Mouse (Mus musculus): ENCODE results near the gene Gsg1. TPM values are rescaled to one million over a fixed set of nuclear protein-coding genes. Genes with fewer than 3 reads are reported as not detected.

Gene Gsg1
- polyA plus RNA-seq, 1 experiment from 2014 or later, result 0.87 TPM

DNA sequence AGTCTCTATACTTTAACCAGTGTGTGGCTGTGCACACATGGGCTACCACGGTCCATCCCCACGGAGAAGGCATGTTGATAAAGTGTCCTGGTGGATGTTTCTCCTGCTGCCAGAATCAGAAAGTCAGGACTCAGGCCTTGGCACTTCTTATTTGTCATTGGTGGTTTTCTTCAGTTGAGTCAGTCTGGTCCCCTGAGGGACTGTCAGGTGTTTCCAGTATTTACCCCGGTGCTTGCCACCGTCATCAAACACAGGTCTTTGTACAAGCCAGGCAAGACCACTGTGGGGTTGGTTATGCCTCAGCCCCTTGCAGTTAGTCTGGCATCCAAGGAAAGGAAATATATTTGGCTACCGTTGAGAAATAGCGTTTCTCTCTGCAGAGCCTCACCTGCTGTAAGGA is 23.6 kb downstream of the Gsg1 start:
- Histone ChIP-seq H3K27ac (ENCODE audit: low read length) (no peak overlapping the region), H3K27me3 (ENCODE audit: control insufficient read depth, insufficient read depth, low read length) (no peaks in the 10 kb centered on the region), H3K9ac (ENCODE audit: low read length) (no peak overlapping the region), H3K9me3 (replicated peaks; ENCODE audit: control insufficient read depth, low read length) (no peaks in the 10 kb centered on the region), H3K4me2 (ENCODE audit: low read depth, low read length) (no peak overlapping the region), H3K36me3 (ENCODE audit: control insufficient read depth, insufficient read depth, low read length) (no peaks in the 10 kb centered on the region), H3K4me1 (ENCODE audit: control insufficient read depth, insufficient read depth, low read length) (no peaks in the 10 kb centered on the region), H3K4me3 (replicated peaks; ENCODE audit: low read length) (no peak overlapping the region)
- no peak for ATAC-seq (ENCODE audit: insufficient read depth, low FRiP score)
- 87% methylated on average over 6 of the region's 6 CpGs for WGBS

DNA sequence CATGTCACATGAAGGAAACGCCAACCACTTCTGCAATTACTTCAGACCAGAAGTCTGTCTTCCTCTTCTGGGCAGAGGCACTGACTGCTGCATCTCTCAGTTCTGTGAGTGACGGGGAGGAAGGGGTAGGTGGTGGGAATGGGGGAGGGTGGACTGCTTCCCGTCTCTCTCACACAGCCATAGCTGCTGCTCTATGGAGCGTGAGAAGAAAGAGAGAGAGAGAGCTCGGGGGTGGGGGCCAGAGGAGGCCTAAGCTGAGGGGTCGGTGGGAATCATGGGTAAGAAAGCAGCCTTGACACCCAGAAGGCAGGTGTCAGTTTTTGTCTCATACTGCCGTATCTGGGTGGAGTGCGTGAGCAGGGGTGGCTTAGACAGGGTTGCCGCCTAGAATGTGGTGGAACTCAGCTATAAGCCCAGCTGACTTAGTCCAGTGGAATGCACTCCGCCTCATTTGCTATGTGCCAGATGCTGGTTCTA is 25.6 kb downstream of the Gsg1 start:
- 65% methylated on average over 10 of the region's 10 CpGs for WGBS
- no peaks in the 10 kb centered on the region for H3K9me3 ChIP-seq (replicated peaks; ENCODE audit: control insufficient read depth, low read length)
- ATAC-seq (ENCODE audit: insufficient read depth, low FRiP score), result peak; percentile 31; the same call in 1 of the 2 replicates
- H3K27me3 ChIP-seq (ENCODE audit: control insufficient read depth, insufficient read depth, low read length), result no peaks in the 10 kb centered on the region
- H3K4me1 ChIP-seq (ENCODE audit: control insufficient read depth, insufficient read depth, low read length), result no peaks in the 10 kb centered on the region
- H3K4me3 ChIP-seq (replicated peaks; ENCODE audit: low read length), result no peak overlapping the region
- H3K27ac ChIP-seq (ENCODE audit: low read length), result no peak overlapping the region
- H3K9ac ChIP-seq (ENCODE audit: low read length), result no peak overlapping the region
- H3K36me3 ChIP-seq (ENCODE audit: control insufficient read depth, insufficient read depth, low read length), result no peaks in the 10 kb centered on the region
- no peak overlapping the region for H3K4me2 ChIP-seq (ENCODE audit: low read depth, low read length)

DNA sequence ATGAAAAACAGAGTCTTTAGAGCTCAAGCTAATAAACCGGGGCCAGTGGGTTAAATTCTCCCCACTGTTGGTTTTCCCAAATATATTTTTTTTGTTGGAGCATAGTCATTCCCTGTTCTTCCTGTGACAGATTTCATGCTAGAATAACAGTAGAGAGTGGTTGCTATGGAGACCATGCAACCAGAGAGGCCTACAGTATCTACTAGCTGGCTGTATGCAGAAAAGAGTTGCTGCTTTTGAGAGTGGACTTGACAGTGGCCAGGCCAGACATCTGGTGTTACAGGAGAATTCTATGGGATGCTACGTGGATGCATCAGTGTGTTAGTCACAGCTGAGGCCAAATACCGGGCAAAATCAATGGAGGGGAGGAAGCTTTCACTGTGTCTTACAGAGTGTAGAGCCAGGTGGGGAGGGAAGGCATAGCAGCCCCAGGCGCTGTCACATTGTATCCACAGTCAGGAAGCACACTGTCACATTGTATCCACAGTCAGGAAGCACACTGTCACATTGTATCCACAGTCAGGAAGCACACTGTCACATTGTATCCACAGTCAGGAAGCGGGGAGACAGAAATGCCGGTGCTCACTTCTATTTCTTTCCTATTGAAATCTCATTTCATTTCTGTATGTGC is 30.2 kb downstream of the Gsg1 start:
- ATAC-seq (ENCODE audit: insufficient read depth, low FRiP score), result no peak
- Histone ChIP-seq H3K4me3 (replicated peaks; ENCODE audit: low read length) (no peak overlapping the region), H3K27ac (ENCODE audit: low read length) (no peak overlapping the region), H3K36me3 (ENCODE audit: control insufficient read depth, insufficient read depth, low read length) (no peaks in the 10 kb centered on the region), H3K9ac (ENCODE audit: low read length) (no peak overlapping the region), H3K9me3 (replicated peaks; ENCODE audit: control insufficient read depth, low read length) (no peaks in the 10 kb centered on the region), H3K4me2 (ENCODE audit: low read depth, low read length) (no peak overlapping the region), H3K4me1 (ENCODE audit: control insufficient read depth, insufficient read depth, low read length) (no peaks in the 10 kb centered on the region), H3K27me3 (ENCODE audit: control insufficient read depth, insufficient read depth, low read length) (no peaks in the 10 kb centered on the region)
- 56% methylated on average over 6 of the region's 6 CpGs for WGBS

DNA sequence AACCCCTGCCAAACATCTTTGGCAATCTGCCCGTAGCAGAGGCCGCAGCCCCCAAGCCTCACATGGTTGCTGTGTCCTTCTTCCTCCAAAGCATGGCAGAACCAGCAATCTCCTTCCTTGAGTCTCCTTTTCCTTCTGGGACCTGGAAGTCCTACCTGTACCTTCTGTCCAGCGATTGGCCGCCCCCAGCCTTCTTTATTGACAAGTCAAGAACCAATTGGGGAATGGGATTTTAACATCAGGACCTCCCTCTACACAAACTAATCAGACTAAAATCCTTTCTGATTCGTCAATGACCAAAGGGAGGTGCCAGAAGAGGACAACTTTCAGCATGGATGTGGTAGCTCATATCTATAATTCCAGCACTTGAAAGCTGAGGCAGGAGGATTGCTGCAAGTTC is 34.2 kb downstream of the Gsg1 start:
- Histone ChIP-seq H3K9ac (ENCODE audit: low read length) (no peak overlapping the region), H3K36me3 (ENCODE audit: control insufficient read depth, insufficient read depth, low read length) (no peaks in the 10 kb centered on the region), H3K4me3 (replicated peaks; ENCODE audit: low read length) (no peak overlapping the region), H3K27me3 (ENCODE audit: control insufficient read depth, insufficient read depth, low read length) (no peaks in the 10 kb centered on the region), H3K27ac (ENCODE audit: low read length) (no peak overlapping the region), H3K4me2 (ENCODE audit: low read depth, low read length) (no peak overlapping the region), H3K4me1 (ENCODE audit: control insufficient read depth, insufficient read depth, low read length) (no peaks in the 10 kb centered on the region), H3K9me3 (replicated peaks; ENCODE audit: control insufficient read depth, low read length) (no peaks in the 10 kb centered on the region)
- WGBS, result 81% methylated on average over 5 of the region's 5 CpGs
- no peak for ATAC-seq (ENCODE audit: insufficient read depth, low FRiP score)

DNA sequence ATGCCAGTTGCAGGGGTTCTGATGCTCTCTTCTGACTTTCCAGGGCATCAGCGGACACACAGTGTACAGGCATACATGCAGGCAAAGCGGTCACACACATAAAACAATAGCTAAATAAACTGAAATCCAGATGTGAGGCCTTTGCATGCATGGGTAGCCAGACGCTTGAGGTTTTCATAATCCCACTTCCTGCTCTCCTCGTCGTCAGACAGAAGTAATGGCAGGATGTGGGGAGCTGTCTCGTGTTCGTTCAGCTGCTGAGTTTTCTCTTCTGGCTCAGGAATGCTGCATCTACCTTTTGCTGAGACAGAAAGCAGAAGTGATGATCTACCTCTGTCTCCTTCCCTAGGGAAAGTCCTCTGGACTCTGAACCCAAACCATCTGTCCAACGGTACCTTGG is 35.8 kb downstream of the Gsg1 start:
- no peak overlapping the region for H3K27ac ChIP-seq (ENCODE audit: low read length)
- H3K4me2 ChIP-seq (ENCODE audit: low read depth, low read length), result no peak overlapping the region
- WGBS, result 46% methylated on average over 8 of the region's 8 CpGs
- H3K4me1 ChIP-seq (ENCODE audit: control insufficient read depth, insufficient read depth, low read length), result no peaks in the 10 kb centered on the region
- no peak overlapping the region for H3K9ac ChIP-seq (ENCODE audit: low read length)
- H3K36me3 ChIP-seq (ENCODE audit: control insufficient read depth, insufficient read depth, low read length), result 0 out of 2 replicates have a peak, but pooled peaks cover 3% of the 10 kb centered on the region
- no peak for ATAC-seq (ENCODE audit: insufficient read depth, low FRiP score)
- H3K27me3 ChIP-seq (ENCODE audit: control insufficient read depth, insufficient read depth, low read length), result no peaks in the 10 kb centered on the region
- H3K9me3 ChIP-seq (replicated peaks; ENCODE audit: control insufficient read depth, low read length), result no peaks in the 10 kb centered on the region
- H3K4me3 ChIP-seq (replicated peaks; ENCODE audit: low read length), result no peak overlapping the region

DNA sequence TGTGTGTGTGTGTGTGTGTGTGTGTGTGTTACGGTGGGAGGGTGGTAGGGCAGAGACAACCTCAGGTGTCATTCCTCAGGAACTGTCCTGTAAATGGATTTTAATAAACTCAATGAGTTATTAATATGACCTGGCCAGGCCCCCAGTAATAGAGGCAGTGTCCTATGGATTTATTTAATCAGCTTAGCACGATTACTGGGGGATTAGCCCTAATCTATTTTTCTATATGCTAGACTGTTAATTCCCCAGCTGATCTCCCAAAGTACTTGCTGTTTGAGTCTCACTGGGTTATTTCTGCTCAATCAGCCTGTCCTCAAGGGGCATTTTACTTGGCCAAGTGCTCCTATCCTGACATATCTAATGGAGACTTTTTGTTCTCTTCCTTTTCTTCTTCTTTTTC is 41.5 kb downstream of the Gsg1 start:
- Histone ChIP-seq H3K4me2 (ENCODE audit: low read depth, low read length) (no peak overlapping the region), H3K9me3 (replicated peaks; ENCODE audit: control insufficient read depth, low read length) (no peaks in the 10 kb centered on the region), H3K27me3 (ENCODE audit: control insufficient read depth, insufficient read depth, low read length) (no peaks in the 10 kb centered on the region), H3K4me1 (ENCODE audit: control insufficient read depth, insufficient read depth, low read length) (no peaks in the 10 kb centered on the region), H3K27ac (ENCODE audit: low read length) (no peak overlapping the region), H3K9ac (ENCODE audit: low read length) (no peak overlapping the region), H3K36me3 (ENCODE audit: control insufficient read depth, insufficient read depth, low read length) (0 out of 2 replicates have a peak, but pooled peaks cover 3% of the 10 kb centered on the region), H3K4me3 (replicated peaks; ENCODE audit: low read length) (no peak overlapping the region)
- 67% methylated on average over 1 of the region's 2 CpGs for WGBS
- no peak for ATAC-seq (ENCODE audit: insufficient read depth, low FRiP score)

DNA sequence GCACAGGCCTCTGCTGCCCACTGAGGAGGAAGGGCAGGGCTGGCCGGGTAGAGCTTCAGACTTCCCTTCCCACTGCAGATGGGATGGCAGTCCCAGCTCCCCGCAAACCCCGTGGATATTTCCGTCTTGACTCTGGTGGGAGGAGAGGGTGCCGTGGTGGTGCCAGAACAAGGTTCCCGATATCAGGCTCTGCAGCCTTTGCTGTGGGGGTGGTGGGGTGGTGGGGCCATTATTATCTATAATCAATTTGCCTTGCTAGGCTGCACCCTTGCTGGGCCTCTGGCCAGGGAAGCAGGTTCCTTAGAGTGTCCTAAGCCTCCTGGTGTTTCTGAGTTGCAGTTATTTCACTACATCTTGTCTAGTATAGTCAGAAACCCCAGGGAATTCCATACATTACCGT is 43.0 kb downstream of the Gsg1 start:
- Histone ChIP-seq H3K36me3 (ENCODE audit: control insufficient read depth, insufficient read depth, low read length) (0 out of 2 replicates have a peak, but pooled peaks cover 3% of the 10 kb centered on the region), H3K4me1 (ENCODE audit: control insufficient read depth, insufficient read depth, low read length) (no peaks in the 10 kb centered on the region), H3K9ac (ENCODE audit: low read length) (no peak overlapping the region), H3K4me2 (ENCODE audit: low read depth, low read length) (no peak overlapping the region), H3K27ac (ENCODE audit: low read length) (no peak overlapping the region), H3K9me3 (replicated peaks; ENCODE audit: control insufficient read depth, low read length) (no peaks in the 10 kb centered on the region), H3K27me3 (ENCODE audit: control insufficient read depth, insufficient read depth, low read length) (no peaks in the 10 kb centered on the region), H3K4me3 (replicated peaks; ENCODE audit: low read length) (no peak overlapping the region)
- no peak for ATAC-seq (ENCODE audit: insufficient read depth, low FRiP score)
- WGBS, result 64% methylated on average over 7 of the region's 7 CpGs

DNA sequence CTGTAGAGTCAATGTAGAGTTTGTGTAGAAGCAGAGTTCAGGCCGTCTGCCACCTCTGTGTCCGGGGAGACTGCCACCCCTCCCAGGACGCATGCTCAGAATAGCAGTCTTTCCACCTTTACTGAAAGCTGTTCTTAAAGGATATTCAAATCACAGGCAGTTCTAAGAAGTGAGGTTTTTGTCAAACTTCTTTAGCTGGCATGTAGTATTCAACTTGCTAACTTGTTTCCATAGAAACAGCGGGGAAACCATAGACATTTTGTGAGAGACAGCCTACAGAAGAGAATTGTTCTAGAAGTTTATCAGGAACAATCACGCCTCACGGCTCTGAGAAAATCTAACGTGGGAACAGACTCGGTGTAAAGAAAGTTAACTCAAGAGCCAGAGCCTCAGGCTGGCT is 47.2 kb downstream of the Gsg1 start:
- Histone ChIP-seq H3K27me3 (ENCODE audit: control insufficient read depth, insufficient read depth, low read length) (no peaks in the 10 kb centered on the region), H3K36me3 (ENCODE audit: control insufficient read depth, insufficient read depth, low read length) (no peaks in the 10 kb centered on the region), H3K9me3 (replicated peaks; ENCODE audit: control insufficient read depth, low read length) (no peaks in the 10 kb centered on the region), H3K27ac (ENCODE audit: low read length) (no peak overlapping the region), H3K9ac (ENCODE audit: low read length) (no peak overlapping the region), H3K4me2 (ENCODE audit: low read depth, low read length) (no peak overlapping the region), H3K4me1 (ENCODE audit: control insufficient read depth, insufficient read depth, low read length) (no peaks in the 10 kb centered on the region), H3K4me3 (replicated peaks; ENCODE audit: low read length) (no peak overlapping the region)
- 75% methylated on average over 8 of the region's 8 CpGs for WGBS
- no peak for ATAC-seq (ENCODE audit: insufficient read depth, low FRiP score)

DNA sequence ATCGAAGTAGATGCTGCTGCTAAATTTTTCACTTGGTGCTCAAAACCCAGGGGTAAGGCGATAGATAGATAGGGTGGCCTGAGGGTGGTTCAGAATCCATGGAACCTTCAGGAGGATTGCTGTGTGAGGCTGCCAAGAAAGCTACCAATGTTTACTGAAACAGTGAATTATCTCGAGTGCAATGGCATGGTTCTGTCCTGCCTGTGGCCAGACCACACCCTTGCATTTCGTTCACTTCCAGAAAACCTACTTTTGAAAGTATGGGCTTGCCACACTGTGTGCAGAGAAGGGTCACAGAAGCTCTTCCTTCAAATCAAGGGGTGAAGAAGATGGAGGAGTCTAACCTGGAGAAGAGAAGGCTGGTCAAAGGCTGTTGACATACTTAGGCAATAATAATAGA is 48.3 kb downstream of the Gsg1 start:
- H3K4me2 ChIP-seq (ENCODE audit: low read depth, low read length), result no peak overlapping the region
- WGBS, result 70% methylated on average over 4 of the region's 4 CpGs
- no peaks in the 10 kb centered on the region for H3K9me3 ChIP-seq (replicated peaks; ENCODE audit: control insufficient read depth, low read length)
- no peak overlapping the region for H3K9ac ChIP-seq (ENCODE audit: low read length)
- no peaks in the 10 kb centered on the region for H3K27me3 ChIP-seq (ENCODE audit: control insufficient read depth, insufficient read depth, low read length)
- H3K27ac ChIP-seq (ENCODE audit: low read length), result no peak overlapping the region
- H3K36me3 ChIP-seq (ENCODE audit: control insufficient read depth, insufficient read depth, low read length), result no peaks in the 10 kb centered on the region
- H3K4me1 ChIP-seq (ENCODE audit: control insufficient read depth, insufficient read depth, low read length), result peaks cover 2% of the 10 kb centered on the region; the same call in 1 of the 2 replicates
- no peak for ATAC-seq (ENCODE audit: insufficient read depth, low FRiP score)
- no peak overlapping the region for H3K4me3 ChIP-seq (replicated peaks; ENCODE audit: low read length)
